Mouse (Mus musculus): ENCODE results near the gene Cnnm1. TPM values are rescaled to one million over a fixed set of nuclear protein-coding genes. Genes with fewer than 3 reads are reported as not detected.

Cnnm1 gene
- total and polyA plus RNA-seq, 3 experiments = 2.8 to 14.5 (median 2.8) TPM

DNA sequence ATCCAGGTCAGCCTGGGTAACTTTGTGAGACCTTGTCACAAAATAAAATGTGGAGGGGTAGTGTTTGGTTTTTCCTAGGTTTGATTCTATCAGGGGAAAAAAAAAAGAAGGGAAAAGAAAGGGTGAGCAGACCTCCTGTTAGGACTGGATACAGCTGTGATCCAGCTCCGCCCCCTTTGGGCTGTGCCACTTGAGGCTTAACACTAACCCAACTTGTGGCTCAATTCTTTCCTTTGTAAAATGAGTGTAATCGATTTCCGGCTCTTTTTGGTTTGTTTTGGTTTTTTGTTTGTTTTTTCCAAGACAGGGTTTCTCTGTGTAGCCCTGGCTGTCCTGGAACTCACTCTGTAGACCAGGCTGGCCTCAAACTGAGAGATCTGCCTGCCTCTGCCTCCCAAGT lies 21.9 kb downstream of the Cnnm1 start:
- Histone ChIP-seq H3K9me3 (replicated peaks) (no peaks in the 10 kb centered on the region), H3K4me1 (ENCODE audit: insufficient read depth, low read depth, low read length) (peaks cover 8% of the 10 kb centered on the region; the same call in 1 of the 2 replicates), H3K27me3 (ENCODE audit: insufficient read depth, low read length) (no peaks in the 10 kb centered on the region), H3K4me3 (ENCODE audit: low read depth, low read length) (no peak overlapping the region), H3K36me3 (replicated peaks) (peaks cover 59% of the 10 kb centered on the region)
- ATAC-seq (ENCODE audit: extremely low read depth, insufficient number of reproducible peaks, low FRiP score, poor library complexity, severe bottlenecking) = no peak
- DNase-seq (ENCODE audit: low spot score) = no peak
- TF ChIP-seq TAL1 (conservative IDR thresholded peaks at IDR 0.05; ENCODE audit: low read depth, low read length) = no peak
- no peak for TF ChIP-seq GATA2 (IDR thresholded peaks at IDR 0.05; ENCODE audit: borderline replicate concordance, low read depth, low read length)
- TF ChIP-seq POLR2AphosphoS5 (IDR thresholded peaks at IDR 0.05; ENCODE audit: insufficient replicate concordance, low read depth, low read length) = no peak
- TF ChIP-seq GATA1 (IDR thresholded peaks at IDR 0.05; ENCODE audit: borderline replicate concordance, low read length) = no peak
- no peak for TF ChIP-seq CTCF (IDR thresholded peaks at IDR 0.05; ENCODE audit: low read depth, low read length)

DNA sequence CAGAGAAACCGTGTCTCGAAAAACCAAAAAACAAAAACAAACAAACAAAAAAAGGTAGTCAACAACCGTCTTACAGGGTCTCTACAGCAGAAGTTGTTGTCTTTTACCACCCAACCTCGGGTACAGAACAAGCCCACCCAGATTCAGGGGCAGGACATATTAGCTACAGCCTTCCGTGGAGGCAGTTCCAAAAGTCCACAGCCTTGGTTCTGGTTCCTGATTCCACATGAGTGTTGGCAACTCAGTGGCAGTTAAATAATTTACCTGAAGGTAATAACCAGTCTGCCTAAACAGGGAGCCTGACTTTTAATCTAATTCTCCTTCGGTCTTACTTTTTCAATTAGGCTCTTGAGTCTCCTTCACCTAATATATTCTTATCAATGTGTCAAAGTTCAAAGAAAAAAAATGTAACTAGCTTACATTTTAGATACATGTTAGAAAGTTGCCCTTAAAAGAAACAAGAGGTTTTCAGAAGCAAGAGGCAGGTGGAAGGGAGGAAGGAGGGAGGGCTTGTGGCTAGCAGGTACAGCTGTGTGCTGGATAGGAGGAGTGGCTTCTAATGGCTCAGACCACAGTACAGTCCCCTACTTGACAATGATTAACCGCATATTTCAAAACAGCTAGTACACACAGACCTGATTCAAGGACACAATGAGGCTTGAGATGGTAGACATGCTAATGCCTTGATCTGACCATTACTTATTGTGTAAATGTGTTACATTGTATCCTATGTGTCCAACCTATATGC lies 23.5 kb downstream of the Cnnm1 start:
- DNase-seq (ENCODE audit: low spot score) (no peak), ATAC-seq (ENCODE audit: extremely low read depth, insufficient number of reproducible peaks, low FRiP score, poor library complexity, severe bottlenecking) (no peak)
- TF ChIP-seq POLR2AphosphoS5 (IDR thresholded peaks at IDR 0.05; ENCODE audit: insufficient replicate concordance, low read depth, low read length) (no peak), GATA2 (IDR thresholded peaks at IDR 0.05; ENCODE audit: borderline replicate concordance, low read depth, low read length) (no peak), GATA1 (IDR thresholded peaks at IDR 0.05; ENCODE audit: borderline replicate concordance, low read length) (no peak), CTCF (IDR thresholded peaks at IDR 0.05; ENCODE audit: low read depth, low read length) (no peak), TAL1 (conservative IDR thresholded peaks at IDR 0.05; ENCODE audit: low read depth, low read length) (no peak)
- H3K36me3 ChIP-seq (replicated peaks) = peaks cover 64% of the 10 kb centered on the region
- no peaks in the 10 kb centered on the region for H3K9me3 ChIP-seq (replicated peaks)
- H3K4me1 ChIP-seq (ENCODE audit: insufficient read depth, low read depth, low read length) = peaks cover 3% of the 10 kb centered on the region; the same call in 1 of the 2 replicates
- no peaks in the 10 kb centered on the region for H3K27me3 ChIP-seq (ENCODE audit: insufficient read depth, low read length)
- no peak overlapping the region for H3K4me3 ChIP-seq (ENCODE audit: low read depth, low read length)

DNA sequence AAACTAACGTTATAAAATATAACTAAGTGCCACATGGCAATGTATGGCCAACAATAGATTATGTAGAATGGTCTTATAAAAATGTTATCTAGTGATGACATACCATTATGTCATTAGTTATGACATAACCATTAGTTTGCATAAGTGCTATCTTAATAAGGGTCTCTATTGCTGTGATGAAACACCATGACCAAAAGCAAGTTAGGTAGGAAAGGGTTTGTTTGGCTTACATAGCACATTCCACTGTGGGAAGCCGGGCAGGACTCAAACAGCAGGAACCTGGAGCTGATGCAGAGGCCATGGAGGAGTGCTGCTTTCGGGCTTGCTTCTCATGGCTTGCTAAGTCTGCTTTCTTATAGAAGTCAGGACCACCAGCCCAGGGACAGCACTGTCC lies 24.1 kb downstream of the Cnnm1 start:
- no peak for TF ChIP-seq CTCF (IDR thresholded peaks at IDR 0.05; ENCODE audit: low read depth, low read length)
- TF ChIP-seq TAL1 (conservative IDR thresholded peaks at IDR 0.05; ENCODE audit: low read depth, low read length) = no peak
- no peak for TF ChIP-seq POLR2AphosphoS5 (IDR thresholded peaks at IDR 0.05; ENCODE audit: insufficient replicate concordance, low read depth, low read length)
- TF ChIP-seq GATA1 (IDR thresholded peaks at IDR 0.05; ENCODE audit: borderline replicate concordance, low read length) = no peak
- no peak for TF ChIP-seq GATA2 (IDR thresholded peaks at IDR 0.05; ENCODE audit: borderline replicate concordance, low read depth, low read length)
- Histone ChIP-seq H3K4me1 (ENCODE audit: insufficient read depth, low read depth, low read length) (peaks cover 3% of the 10 kb centered on the region; the same call in 1 of the 2 replicates), H3K27me3 (ENCODE audit: insufficient read depth, low read length) (no peaks in the 10 kb centered on the region), H3K4me3 (ENCODE audit: low read depth, low read length) (no peak overlapping the region), H3K9me3 (replicated peaks) (no peaks in the 10 kb centered on the region), H3K36me3 (replicated peaks) (peaks cover 66% of the 10 kb centered on the region)
- ATAC-seq (ENCODE audit: extremely low read depth, insufficient number of reproducible peaks, low FRiP score, poor library complexity, severe bottlenecking) (no peak), DNase-seq (ENCODE audit: low spot score) (no peak)

DNA sequence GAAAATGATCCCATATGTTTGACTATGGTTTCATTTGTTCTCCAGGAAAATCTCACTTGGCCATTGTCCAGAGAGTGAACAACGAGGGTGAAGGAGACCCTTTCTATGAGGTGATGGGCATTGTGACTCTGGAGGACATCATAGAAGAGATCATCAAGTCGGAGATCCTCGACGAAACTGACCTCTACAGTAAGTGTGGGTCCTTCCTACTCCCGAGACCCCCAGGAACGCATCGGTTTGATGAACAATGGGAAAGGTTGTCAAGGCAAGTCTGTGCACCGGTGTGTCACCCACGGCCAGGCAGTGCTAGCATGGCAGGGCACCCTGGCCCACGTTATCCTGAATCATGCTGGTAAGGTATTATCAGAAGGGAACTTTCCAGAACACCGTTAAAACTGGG lies 24.8 kb downstream of the Cnnm1 start:
- no peaks in the 10 kb centered on the region for H3K27me3 ChIP-seq (ENCODE audit: insufficient read depth, low read length)
- TF ChIP-seq TAL1 (conservative IDR thresholded peaks at IDR 0.05; ENCODE audit: low read depth, low read length) (no peak), CTCF (IDR thresholded peaks at IDR 0.05; ENCODE audit: low read depth, low read length) (no peak), GATA1 (IDR thresholded peaks at IDR 0.05; ENCODE audit: borderline replicate concordance, low read length) (no peak), POLR2AphosphoS5 (IDR thresholded peaks at IDR 0.05; ENCODE audit: insufficient replicate concordance, low read depth, low read length) (no peak), GATA2 (IDR thresholded peaks at IDR 0.05; ENCODE audit: borderline replicate concordance, low read depth, low read length) (no peak)
- H3K36me3 ChIP-seq (replicated peaks) = peaks cover 73% of the 10 kb centered on the region
- no peaks in the 10 kb centered on the region for H3K9me3 ChIP-seq (replicated peaks)
- ATAC-seq (ENCODE audit: extremely low read depth, insufficient number of reproducible peaks, low FRiP score, poor library complexity, severe bottlenecking) (no peak), DNase-seq (ENCODE audit: low spot score) (no peak)
- H3K4me3 ChIP-seq (ENCODE audit: low read depth, low read length) = no peak overlapping the region
- peaks cover 3% of the 10 kb centered on the region; the same call in 1 of the 2 replicates for H3K4me1 ChIP-seq (ENCODE audit: insufficient read depth, low read depth, low read length)

DNA sequence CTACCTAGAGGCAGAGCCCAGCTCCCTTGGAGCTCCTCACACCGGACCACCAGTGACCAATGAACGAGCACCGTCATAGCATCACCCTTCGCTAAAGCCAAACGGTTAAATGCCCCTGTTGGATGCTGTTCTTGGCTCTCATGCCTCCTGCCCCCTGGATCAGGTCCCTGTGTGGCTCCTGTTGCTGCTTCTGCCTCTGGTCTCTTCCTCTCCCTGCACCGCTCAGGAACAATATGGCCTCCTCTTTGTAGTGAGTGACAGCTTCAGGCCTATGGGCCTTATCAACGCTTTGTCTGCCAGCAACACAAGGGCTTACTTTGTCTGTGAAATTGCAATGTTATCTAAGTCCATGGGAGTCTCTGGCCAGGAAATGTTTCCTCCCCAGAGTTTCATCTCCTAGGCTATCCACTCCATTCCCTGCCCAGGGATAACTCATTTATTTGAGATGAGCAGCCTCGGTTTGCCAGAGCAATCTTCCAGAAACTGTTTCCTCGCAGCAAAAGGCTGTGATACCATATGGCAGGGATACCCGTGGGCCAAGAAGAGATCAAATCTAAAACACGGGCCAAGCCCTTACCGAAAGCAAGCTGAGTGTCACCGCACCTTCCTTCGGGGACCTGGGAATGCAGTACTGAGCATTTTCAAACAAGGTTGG lies 25.5 kb downstream of the Cnnm1 start:
- peaks cover 3% of the 10 kb centered on the region; the same call in 1 of the 2 replicates for H3K4me1 ChIP-seq (ENCODE audit: insufficient read depth, low read depth, low read length)
- H3K36me3 ChIP-seq (replicated peaks) = peaks cover 76% of the 10 kb centered on the region
- DNase-seq (ENCODE audit: low spot score) (no peak), ATAC-seq (ENCODE audit: extremely low read depth, insufficient number of reproducible peaks, low FRiP score, poor library complexity, severe bottlenecking) (no peak)
- no peaks in the 10 kb centered on the region for H3K9me3 ChIP-seq (replicated peaks)
- no peaks in the 10 kb centered on the region for H3K27me3 ChIP-seq (ENCODE audit: insufficient read depth, low read length)
- no peak for TF ChIP-seq POLR2AphosphoS5 (IDR thresholded peaks at IDR 0.05; ENCODE audit: insufficient replicate concordance, low read depth, low read length)
- H3K4me3 ChIP-seq (ENCODE audit: low read depth, low read length) = no peak overlapping the region

DNA sequence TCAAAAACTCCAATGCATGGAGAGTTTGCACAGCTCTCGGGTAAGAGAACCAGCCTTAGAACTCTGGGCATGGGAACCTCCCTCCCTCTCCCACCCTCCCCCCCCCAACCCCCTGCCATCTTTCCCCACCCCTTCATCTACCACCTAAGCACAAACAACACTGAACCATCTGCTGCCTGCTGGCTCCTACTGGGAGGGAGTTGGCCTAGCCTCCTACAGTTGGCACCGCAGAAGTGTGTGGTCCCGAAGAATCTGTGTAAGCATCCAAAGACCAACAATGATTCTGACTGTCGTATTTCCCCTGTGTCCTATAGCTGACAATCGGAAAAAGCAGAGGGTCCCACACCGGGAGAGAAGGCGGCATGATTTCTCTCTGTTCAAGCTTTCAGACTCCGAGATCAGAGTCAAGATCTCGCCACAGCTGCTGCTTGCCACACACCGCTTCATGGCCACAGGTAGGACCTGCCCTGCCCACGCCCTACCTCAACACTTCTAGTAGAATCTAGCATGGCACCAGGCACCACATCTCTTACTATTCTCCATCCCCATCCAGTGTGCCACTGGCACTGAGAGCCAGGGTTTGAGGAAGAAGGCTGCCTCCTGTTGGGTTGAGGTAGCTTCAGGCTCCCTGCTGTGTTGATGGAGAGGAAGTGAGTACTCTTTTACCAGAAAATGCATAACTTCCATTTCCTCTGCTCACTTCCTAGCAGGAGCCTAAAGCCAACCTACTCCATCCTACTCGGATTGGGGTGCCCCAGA lies 27.9 kb downstream of the Cnnm1 start:
- peaks cover 81% of the 10 kb centered on the region for H3K36me3 ChIP-seq (replicated peaks)
- H3K4me3 ChIP-seq (ENCODE audit: low read depth, low read length) = no peak overlapping the region
- DNase-seq (ENCODE audit: low spot score) (no peak), ATAC-seq (ENCODE audit: extremely low read depth, insufficient number of reproducible peaks, low FRiP score, poor library complexity, severe bottlenecking) (no peak)
- TF ChIP-seq GATA2 (IDR thresholded peaks at IDR 0.05; ENCODE audit: borderline replicate concordance, low read depth, low read length) = no peak
- no peak for TF ChIP-seq POLR2AphosphoS5 (IDR thresholded peaks at IDR 0.05; ENCODE audit: insufficient replicate concordance, low read depth, low read length)
- no peak for TF ChIP-seq TAL1 (conservative IDR thresholded peaks at IDR 0.05; ENCODE audit: low read depth, low read length)
- TF ChIP-seq CTCF (IDR thresholded peaks at IDR 0.05; ENCODE audit: low read depth, low read length) = no peak
- no peak for TF ChIP-seq GATA1 (IDR thresholded peaks at IDR 0.05; ENCODE audit: borderline replicate concordance, low read length)
- no peaks in the 10 kb centered on the region for H3K27me3 ChIP-seq (ENCODE audit: insufficient read depth, low read length)
- H3K4me1 ChIP-seq (ENCODE audit: insufficient read depth, low read depth, low read length) = peaks cover 3% of the 10 kb centered on the region; the same call in 1 of the 2 replicates
- H3K9me3 ChIP-seq (replicated peaks) = no peaks in the 10 kb centered on the region

Data from G1E (cell line).